In the genomic region with DNA sequence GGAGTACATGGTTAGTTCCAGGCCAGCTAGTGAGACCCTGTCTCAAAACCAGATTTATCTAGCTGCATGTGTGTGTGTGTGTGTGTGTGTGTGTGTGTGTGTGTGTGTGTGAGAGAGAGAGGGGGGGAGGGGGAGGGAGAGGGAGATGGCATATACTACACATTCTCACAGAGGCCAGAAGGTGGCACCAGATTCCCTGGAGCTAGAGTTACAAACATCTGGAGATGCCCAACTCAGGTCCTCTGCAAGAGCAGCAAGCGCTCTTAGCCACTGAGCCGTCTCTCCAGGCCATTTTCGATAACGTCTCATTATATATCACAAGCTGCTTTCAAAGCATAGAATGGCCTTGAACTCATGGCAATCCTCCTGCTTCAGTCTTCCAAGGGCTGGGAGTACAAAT, we compare ENCODE assay signal across 32 mouse cellular contexts. TPM values are rescaled to one million over a fixed set of nuclear protein-coding genes. Genes with fewer than 3 reads are reported as not detected.
DNase-seq lines count a peak whose midpoint lies in the region; ATAC-seq and TF ChIP-seq lines count a peak whose summit lies in the region.
"Had no signal": no experiment of that assay in that cellular context is flagged by ENCODE, and none has a peak within 500 bp of the region (broad histone marks: within the 10 kb centered on the region; RNA-seq: fewer than 3 reads in every experiment).

No protein-coding gene starts in this region.

- H3K4me1 ChIP-seq in kidney, postnatal 0 days (replicated peaks; ENCODE audit: insufficient read depth, low read length) = 0 out of 2 replicates have a peak, but pooled peaks cover 4% of the 10 kb centered on the region
- H3K4me1 ChIP-seq in heart, embryonic 12.5 days (replicated peaks) = peaks cover 16% of the 10 kb centered on the region

- H3K9ac ChIP-seq in kidney, postnatal 0 days (ENCODE audit: low read depth, low read length) = no peak overlapping the region
- no peak overlapping the region for H3K9ac ChIP-seq in heart, embryonic 12.5 days
- H3K9ac ChIP-seq: embryonic facial prominence, embryonic 13.5 days; forebrain, embryonic 15.5 days; hindbrain, embryonic 12.5 days; intestine, embryonic 15.5 days; kidney, embryonic 15.5 days; limb, embryonic 12.5 days; liver, embryonic 15.5 days; midbrain, embryonic 12.5 days had no signal

- no peak overlapping the region for H3K4me2 ChIP-seq in kidney, postnatal 0 days (ENCODE audit: low read length)
- H3K4me2 ChIP-seq in heart, embryonic 12.5 days = no peak overlapping the region
- H3K4me2 ChIP-seq: embryonic facial prominence, embryonic 13.5 days; forebrain, embryonic 15.5 days; hindbrain, embryonic 12.5 days; intestine, embryonic 15.5 days; kidney, embryonic 15.5 days; limb, embryonic 12.5 days; liver, embryonic 15.5 days; midbrain, embryonic 12.5 days had no signal

- DNase-seq in kidney, postnatal 0 days (ENCODE audit: low spot score) = no peak
- no peak for DNase-seq in kidney, adult 11 months
- DNase-seq in A20 (ENCODE audit: low read depth, low spot score) (peak; percentile 49), WW6 (ENCODE audit: low read depth, low spot score) (peak; percentile 38)
- peak; percentile 33 for DNase-seq in splenic B cell, adult 2 months (ENCODE audit: low read depth, low spot score)
- no peak for DNase-seq in right cerebral cortex, adult 18-20 months
- DNase-seq: adrenal gland, adult 8-10 months; cerebellum, adult 9-10 months; gastrocnemius, adult 2 months; gastrocnemius, postnatal 36 days; heart, adult 18-20 months; heart, postnatal 36 days; kidney, postnatal 36 days; lung, postnatal 4 days; retina, postnatal 1 day; right cerebral cortex, postnatal 25 days; thymus, adult 2 months; thymus, postnatal 36 days had no signal

- H3K4me3 ChIP-seq in kidney, postnatal 0 days (replicated peaks; ENCODE audit: low read depth, low read length) = no peak overlapping the region
- no peak overlapping the region for H3K4me3 ChIP-seq in heart, embryonic 12.5 days
- H3K4me3 ChIP-seq: embryonic facial prominence, embryonic 13.5 days; forebrain, embryonic 10.5 days; forebrain, embryonic 15.5 days; gastrocnemius, adult 2 months; hindbrain, embryonic 12.5 days; intestine, embryonic 15.5 days; kidney, embryonic 15.5 days; layer of hippocampus, adult 2 months; left cerebral cortex, adult 2 months; limb, embryonic 12.5 days; liver, embryonic 15.5 days; megakaryocyte, embryonic 14.5 days; midbrain, embryonic 12.5 days had no signal

- ATAC-seq in kidney, postnatal 0 days (replicated peaks; ENCODE audit: low FRiP score, low read depth) = no peak
- ATAC-seq in heart, embryonic 12.5 days (ENCODE audit: insufficient number of reproducible peaks, low FRiP score) = no peak
- ATAC-seq: forebrain, embryonic 15.5 days; hindbrain, postnatal 0 days; intestine, embryonic 15.5 days had no signal

- 0 out of 2 replicates have a peak, but pooled peaks have one; percentile 9 for TF ChIP-seq CTCF in kidney, postnatal 0 days (IDR thresholded peaks at IDR 0.05; ENCODE audit: low read depth)

- no peaks in the 10 kb centered on the region for H3K36me3 ChIP-seq in kidney, postnatal 0 days (ENCODE audit: insufficient read depth, low read length)
- H3K36me3 ChIP-seq in splenic B cell, adult 2 months (ENCODE audit: control insufficient read depth, insufficient read depth, low read length, poor library complexity, severe bottlenecking) = no peaks in the 10 kb centered on the region
- H3K36me3 ChIP-seq in heart, embryonic 12.5 days = no peaks in the 10 kb centered on the region
- H3K36me3 ChIP-seq: embryonic facial prominence, embryonic 13.5 days; forebrain, embryonic 10.5 days; forebrain, embryonic 15.5 days; hindbrain, embryonic 12.5 days; intestine, embryonic 15.5 days; kidney, embryonic 15.5 days; limb, embryonic 12.5 days; liver, embryonic 15.5 days; midbrain, embryonic 12.5 days had no signal

- WGBS in kidney, postnatal 0 days = 68% methylated on average over 4 of the region's 4 CpGs
- WGBS in heart, embryonic 12.5 days = 84% methylated on average over 4 of the region's 4 CpGs

- H3K9me3 ChIP-seq in kidney, postnatal 0 days (replicated peaks; ENCODE audit: low read length) = no peaks in the 10 kb centered on the region
- no peaks in the 10 kb centered on the region for H3K9me3 ChIP-seq in heart, embryonic 12.5 days (replicated peaks)
- H3K9me3 ChIP-seq: embryonic facial prominence, embryonic 13.5 days; forebrain, embryonic 10.5 days; forebrain, embryonic 15.5 days; hindbrain, embryonic 12.5 days; intestine, embryonic 15.5 days; kidney, embryonic 15.5 days; limb, embryonic 12.5 days; liver, embryonic 15.5 days; midbrain, embryonic 12.5 days had no signal

- no peak overlapping the region for H3K27ac ChIP-seq in kidney, postnatal 0 days
- H3K27ac ChIP-seq in heart, embryonic 12.5 days (ENCODE audit: poor library complexity, severe bottlenecking) = no peak overlapping the region
- H3K27ac ChIP-seq: embryonic facial prominence, embryonic 13.5 days; forebrain, embryonic 10.5 days; forebrain, embryonic 15.5 days; gastrocnemius, adult 2 months; hindbrain, embryonic 12.5 days; hindbrain, postnatal 0 days; intestine, embryonic 15.5 days; kidney, embryonic 15.5 days; layer of hippocampus, adult 2 months; left cerebral cortex, adult 2 months; limb, embryonic 12.5 days; liver, embryonic 15.5 days; midbrain, embryonic 12.5 days had no signal

- H3K27me3 ChIP-seq in kidney, postnatal 0 days (ENCODE audit: insufficient read depth, low read length) = no peaks in the 10 kb centered on the region
- no peaks in the 10 kb centered on the region; the same call in 1 of the 2 replicates for H3K27me3 ChIP-seq in splenic B cell, adult 2 months (ENCODE audit: control insufficient read depth, insufficient read depth, low read length, poor library complexity, severe bottlenecking)
- H3K27me3 ChIP-seq in heart, embryonic 12.5 days (replicated peaks) = peaks cover 4% of the 10 kb centered on the region; the same call in 1 of the 2 replicates
- H3K27me3 ChIP-seq: embryonic facial prominence, embryonic 13.5 days; forebrain, embryonic 15.5 days; intestine, embryonic 15.5 days had no signal

RNA-seq across cellular contexts. Expression of a gene that starts 4.5 kb away (rescaled TPM):
- polyA plus RNA-seq in kidney, postnatal 0 days (2015; fragmentation: Nextera tagmentation; extraction: Ambion mirVana) = 0.32 and 0.43 TPM in 2 replicates
- 0.27 and 0.32 TPM in 2 replicates for polyA plus RNA-seq in heart, embryonic 12.5 days (2016; fragmentation: Nextera tagmentation; extraction: Ambion mirVana)

RNA-seq across cellular contexts. Expression of a gene that starts 33.5 kb away (rescaled TPM):
- 0.06 and 0.11 TPM in 2 replicates for polyA plus RNA-seq in kidney, postnatal 0 days (2015; fragmentation: Nextera tagmentation; extraction: Ambion mirVana)
- 0.32 TPM in 1 of 2 replicates, not detected in the other for polyA plus RNA-seq in heart, embryonic 12.5 days (2016; fragmentation: Nextera tagmentation; extraction: Ambion mirVana)
- polyA plus RNA-seq: limb, embryonic 12.5 days had no signal

RNA-seq across cellular contexts. Expression of a gene that starts 56.5 kb away (rescaled TPM):
- 22.6 and 25.3 TPM in 2 replicates for polyA plus RNA-seq in kidney, postnatal 0 days (2015; fragmentation: Nextera tagmentation; extraction: Ambion mirVana)
- 5.5 and 5.9 TPM in 2 replicates for polyA plus RNA-seq in heart, embryonic 12.5 days (2016; fragmentation: Nextera tagmentation; extraction: Ambion mirVana)

Comparison
In these comparisons a context has a peak if more than half of its experiments do, and no peak if none do; other contexts are left out.
1. DNase-seq: peak in A20 (single experiment), WW6 (single experiment) and splenic B cell, adult 2 months (single experiment); none in kidney, postnatal 0 days (single experiment), kidney, adult 11 months (single experiment) and right cerebral cortex, adult 18-20 months (single experiment).